In the genomic region with DNA sequence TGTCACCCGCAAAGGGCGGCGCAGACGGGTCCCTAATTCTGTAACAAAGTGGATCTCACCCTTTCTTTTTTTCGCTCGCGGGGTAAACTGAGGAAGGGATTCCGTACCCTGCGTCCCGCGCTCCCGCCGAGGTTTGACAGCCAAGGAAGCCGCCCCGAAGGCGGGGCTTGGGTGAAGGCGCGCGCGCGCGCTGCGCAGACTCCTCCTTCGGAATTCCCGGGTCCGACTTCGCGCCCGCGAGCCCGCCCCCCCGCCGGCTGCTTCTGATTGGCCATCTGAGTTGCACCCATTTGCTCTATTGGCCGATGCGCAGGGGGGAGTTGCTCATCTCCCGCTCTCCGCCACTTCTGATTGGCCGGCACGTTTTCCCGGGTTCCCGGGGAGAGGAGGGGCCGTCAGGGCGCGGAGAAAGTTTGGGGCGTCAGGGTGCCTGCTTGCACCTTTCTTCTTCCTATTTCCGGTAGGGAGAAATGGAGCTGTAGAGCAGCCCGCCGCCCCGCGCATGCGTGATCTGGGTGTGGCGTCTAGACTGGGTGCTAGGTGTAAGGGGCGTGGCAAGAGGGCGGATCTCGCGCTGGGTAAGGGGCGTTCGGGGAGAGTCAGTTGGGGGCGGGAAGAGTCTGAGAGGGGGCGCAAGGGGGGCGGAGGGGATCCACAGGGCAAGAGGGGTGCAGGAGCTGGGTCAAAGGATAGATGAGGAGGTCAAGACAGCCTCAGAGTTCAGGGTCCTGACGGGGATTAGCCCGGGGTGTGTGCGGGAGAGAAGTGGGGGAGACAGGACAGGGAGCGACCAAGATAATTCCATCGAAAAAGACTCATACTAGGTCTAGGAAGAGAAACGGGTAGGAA, we compare ENCODE assay signal across 8 mouse cellular contexts. TPM values are rescaled to one million over a fixed set of nuclear protein-coding genes. Genes with fewer than 3 reads are reported as not detected.
DNase-seq lines count a peak whose midpoint lies in the region; ATAC-seq and TF ChIP-seq lines count a peak whose summit lies in the region.

A gene (minus strand): TSS at position 173 of the 849 bp plus-strand sequence.
A gene (plus strand): TSS at position 449 of the 849 bp plus-strand sequence.

- peaks cover 37% of the 10 kb centered on the region for H3K36me3 ChIP-seq in forebrain, embryonic 10.5 days (replicated peaks)
- no peaks in the 10 kb centered on the region for H3K36me3 ChIP-seq in heart, embryonic 15.5 days
- H3K36me3 ChIP-seq in liver, embryonic 14.5 days (replicated peaks; ENCODE audit: control insufficient read depth, insufficient read depth, low read depth): peaks cover 10% of the 10 kb centered on the region
- no peaks in the 10 kb centered on the region for H3K36me3 ChIP-seq in neural tube, embryonic 11.5 days (ENCODE audit: control insufficient read depth, insufficient read depth, low read length)
- no peaks in the 10 kb centered on the region for H3K36me3 ChIP-seq in stomach, postnatal 0 days (ENCODE audit: control insufficient read depth, insufficient read depth, low read length)

- H3K4me1 ChIP-seq in forebrain, embryonic 10.5 days: peaks cover 38% of the 10 kb centered on the region
- H3K4me1 ChIP-seq in heart, embryonic 15.5 days (replicated peaks): peaks cover 34% of the 10 kb centered on the region
- peaks cover 5 to 16% of the 10 kb centered on the region in 2 experiments for H3K4me1 ChIP-seq in liver, embryonic 14.5 days (replicated peaks; ENCODE audit: control insufficient read depth in 2 of 2, insufficient read depth in 2 of 2, low read length in 1 of 2)
- peaks cover 6% of the 10 kb centered on the region for H3K4me1 ChIP-seq in neural tube, embryonic 11.5 days (ENCODE audit: control insufficient read depth, insufficient read depth, low read length)
- H3K4me1 ChIP-seq in stomach, postnatal 0 days (replicated peaks; ENCODE audit: control insufficient read depth, insufficient read depth): peaks cover 7% of the 10 kb centered on the region; the same call in 1 of the 2 replicates

- peak within 1 kb of the TSS; percentile 70 for H3K4me3 ChIP-seq in forebrain, embryonic 10.5 days
- peak within 1 kb of the TSS; percentile 81 for H3K4me3 ChIP-seq in heart, embryonic 15.5 days
- peak within 1 kb of the TSS; percentile 76 to 96 for H3K4me3 ChIP-seq in liver, embryonic 14.5 days (ENCODE audit: insufficient read depth in 1 of 2, low read depth in 2 of 2, low read length in 2 of 2)
- peak within 1 kb of the TSS; percentile 56 for H3K4me3 ChIP-seq in neural tube, embryonic 11.5 days (ENCODE audit: low read depth, low read length)
- peak within 1 kb of the TSS; percentile 62 for H3K4me3 ChIP-seq in stomach, postnatal 0 days (ENCODE audit: low read depth, low read length)

- H3K9ac ChIP-seq in heart, embryonic 15.5 days: peak within 1 kb of the TSS; percentile 68
- peak within 1 kb of the TSS; percentile 81 for H3K9ac ChIP-seq in liver, embryonic 14.5 days (replicated peaks)
- peak within 1 kb of the TSS; percentile 54 for H3K9ac ChIP-seq in neural tube, embryonic 11.5 days (ENCODE audit: low read length)
- peak within 1 kb of the TSS; percentile 64 for H3K9ac ChIP-seq in stomach, postnatal 0 days (ENCODE audit: low read length)

- TF ChIP-seq EP300 in liver, embryonic 14.5 days (IDR thresholded peaks at IDR 0.05; ENCODE audit: low read depth): peak; percentile 68
- peak; percentile 95 for TF ChIP-seq EP300 in stomach, postnatal 0 days (optimal IDR thresholded peaks at IDR 0.05)

- H3K27me3 ChIP-seq in forebrain, embryonic 10.5 days (ENCODE audit: poor library complexity, severe bottlenecking): peaks cover 9% of the 10 kb centered on the region
- no peaks in the 10 kb centered on the region for H3K27me3 ChIP-seq in heart, embryonic 15.5 days
- H3K27me3 ChIP-seq in liver, embryonic 14.5 days (ENCODE audit: control insufficient read depth, insufficient read depth, low read length): no peaks in the 10 kb centered on the region
- H3K27me3 ChIP-seq in neural tube, embryonic 11.5 days (ENCODE audit: control insufficient read depth, insufficient read depth, low read length): no peaks in the 10 kb centered on the region
- no peaks in the 10 kb centered on the region for H3K27me3 ChIP-seq in stomach, postnatal 0 days (ENCODE audit: control insufficient read depth, insufficient read depth, low read length)

- peak within 1 kb of the TSS; percentile 78 for H3K4me2 ChIP-seq in heart, embryonic 15.5 days
- H3K4me2 ChIP-seq in liver, embryonic 14.5 days (ENCODE audit: low read depth): peak within 1 kb of the TSS; percentile 85
- H3K4me2 ChIP-seq in neural tube, embryonic 11.5 days (ENCODE audit: low read depth): peak within 1 kb of the TSS; percentile 72
- peak within 1 kb of the TSS; percentile 85 for H3K4me2 ChIP-seq in stomach, postnatal 0 days (replicated peaks; ENCODE audit: low read depth)

- no peaks in the 10 kb centered on the region for H3K9me3 ChIP-seq in forebrain, embryonic 10.5 days
- H3K9me3 ChIP-seq in heart, embryonic 15.5 days (replicated peaks): no peaks in the 10 kb centered on the region
- H3K9me3 ChIP-seq in liver, embryonic 14.5 days (ENCODE audit: control insufficient read depth, low read length): no peaks in the 10 kb centered on the region
- no peaks in the 10 kb centered on the region for H3K9me3 ChIP-seq in neural tube, embryonic 11.5 days (ENCODE audit: control insufficient read depth, low read length)
- H3K9me3 ChIP-seq in stomach, postnatal 0 days (ENCODE audit: control insufficient read depth, low read length): no peaks in the 10 kb centered on the region

- H3K27ac ChIP-seq in forebrain, embryonic 10.5 days: peak within 1 kb of the TSS; percentile 88
- H3K27ac ChIP-seq in heart, embryonic 15.5 days: peak within 1 kb of the TSS; percentile 53
- H3K27ac ChIP-seq in liver, embryonic 14.5 days: peak within 1 kb of the TSS; percentile 73
- H3K27ac ChIP-seq in neural tube, embryonic 11.5 days (ENCODE audit: low read depth, low read length): 0 out of 2 replicates have a peak within 1 kb of the TSS, but pooled peaks have one; percentile 20
- H3K27ac ChIP-seq in stomach, postnatal 0 days (replicated peaks): peak within 1 kb of the TSS; percentile 61

- ATAC-seq in heart, embryonic 15.5 days (replicated peaks; ENCODE audit: insufficient number of reproducible peaks, insufficient read depth, low FRiP score, low read depth): peak; percentile 96
- ATAC-seq in liver, embryonic 14.5 days (ENCODE audit: insufficient read depth): peak; percentile 95
- peak; percentile 92 for ATAC-seq in neural tube, embryonic 11.5 days (ENCODE audit: insufficient read depth, low FRiP score, low TSS enrichment)
- ATAC-seq in stomach, postnatal 0 days (ENCODE audit: low FRiP score, low TSS enrichment): peak; percentile 97

- peak; percentile 36; the same call in 1 of the 2 replicates for TF ChIP-seq CTCF in liver, embryonic 14.5 days (IDR thresholded peaks at IDR 0.05; ENCODE audit: low read depth)
- no peak for TF ChIP-seq CTCF in stomach, postnatal 0 days (IDR thresholded peaks at IDR 0.05; ENCODE audit: low read depth)

- under 1% methylated on average over 67 of the region's 67 CpGs for WGBS in forebrain, embryonic 10.5 days
- under 1% methylated on average over 67 of the region's 67 CpGs for WGBS in heart, embryonic 15.5 days
- under 1% methylated on average over 67 of the region's 67 CpGs for WGBS in liver, embryonic 14.5 days (ENCODE audit: insufficient replicate concordance)
- WGBS in neural tube, embryonic 11.5 days: 1% methylated on average over 67 of the region's 67 CpGs
- whole genome bisulfite sequencing in stomach, postnatal 0 days: under 1% methylated on average over 61 of the region's 67 CpGs

- peak; percentile 79 to 80 for DNase-seq in CD8-positive naive resting alpha-beta T cell, adult 2 months (ENCODE audit: low read depth in 2 of 2, low spot score in 2 of 2)
- peak; percentile 88 for DNase-seq in c-Kit-positive CD71-negative TER-119-negative erythroid progenitor cells, embryonic 14.5 days (ENCODE audit: low read depth)
- peak; percentile 99 for DNase-seq in forebrain, embryonic 10.5 days (ENCODE audit: extremely low spot score, low spot score)
- DNase-seq in kidney, postnatal 25 days: peak; percentile 99
- peak; percentile 97 to 98 (median 98) for DNase-seq in liver, embryonic 14.5 days (ENCODE audit: low read depth in 3 of 3, low spot score in 3 of 3)
- DNase-seq in neural tube, embryonic 11.5 days (ENCODE audit: low spot score): peak; percentile 97
- peak; percentile 99 for DNase-seq in stomach, postnatal 0 days (ENCODE audit: low spot score)

RNA-seq across cellular contexts. Expression of the first gene that starts in this region (rescaled TPM):
- polyA plus RNA-seq in forebrain, embryonic 10.5 days (2016; fragmentation: Nextera tagmentation; extraction: Ambion mirVana): 52.2 and 57.1 TPM in 2 replicates
- polyA plus RNA-seq in heart, embryonic 15.5 days (2015; fragmentation: Nextera tagmentation; extraction: Ambion mirVana): 51.8 and 63.3 TPM in 2 replicates
- 30.0 and 30.5 TPM in 2 replicates for polyA plus RNA-seq in liver, embryonic 14.5 days (2012; rRNA removed)
- polyA plus RNA-seq in liver, embryonic 14.5 days (2014; fragmentation: Nextera tagmentation; extraction: Ambion mirVana): 46.0 and 46.2 TPM in 2 replicates
- 46.8 and 54.8 TPM in 2 replicates for polyA plus RNA-seq in neural tube, embryonic 11.5 days (2014; fragmentation: Nextera tagmentation; extraction: Ambion mirVana)
- 32.7 and 34.5 TPM in 2 replicates for polyA plus RNA-seq in stomach, postnatal 0 days (2015; fragmentation: Nextera tagmentation; extraction: Ambion mirVana)

RNA-seq across cellular contexts. Expression of the second gene that starts in this region (rescaled TPM):
- 21.6 and 26.1 TPM in 2 replicates for polyA plus RNA-seq in forebrain, embryonic 10.5 days (2016; fragmentation: Nextera tagmentation; extraction: Ambion mirVana)
- polyA plus RNA-seq in heart, embryonic 15.5 days (2015; fragmentation: Nextera tagmentation; extraction: Ambion mirVana): 12.8 and 15.4 TPM in 2 replicates
- 7.5 and 9.4 TPM in 2 replicates for polyA plus RNA-seq in liver, embryonic 14.5 days (2012; rRNA removed)
- polyA plus RNA-seq in liver, embryonic 14.5 days (2014; fragmentation: Nextera tagmentation; extraction: Ambion mirVana): 3.8 and 4.9 TPM in 2 replicates
- polyA plus RNA-seq in neural tube, embryonic 11.5 days (2014; fragmentation: Nextera tagmentation; extraction: Ambion mirVana): 9.4 and 10.3 TPM in 2 replicates
- 7.1 and 7.4 TPM in 2 replicates for polyA plus RNA-seq in stomach, postnatal 0 days (2015; fragmentation: Nextera tagmentation; extraction: Ambion mirVana)

Comparison
In these comparisons a context has a peak if more than half of its experiments do, and no peak if none do; other contexts are left out.
1. Peak in every context shown above with its lines: DNase-seq, ATAC-seq, H3K4me3 ChIP-seq and H3K27ac ChIP-seq.
2. H3K27ac ChIP-seq: peak in every context shown above with its lines; median percentile 88 in forebrain, embryonic 10.5 days; 73 in liver, embryonic 14.5 days; 61 in stomach, postnatal 0 days; 53 in heart, embryonic 15.5 days; 20 in neural tube, embryonic 11.5 days.